Comparison of ENCODE assay signal across 12 mouse cellular contexts in genomic region chr6:137410510-137410909, GRCm38 (mm10).
A peak's percentile ranks its signal among the peaks of the same experiment; 100 is the strongest.
DNase-seq lines count a peak whose midpoint lies in the region; ATAC-seq and TF ChIP-seq lines count a peak whose summit lies in the region.
"Had no signal": no experiment of that assay in that cellular context is flagged by ENCODE, and none has a peak within 500 bp of the region (broad histone marks: within the 10 kb centered on the region; RNA-seq: fewer than 3 reads in every experiment).

No protein-coding gene starts in this region.

- H3K27ac ChIP-seq in heart, adult 2 months, result no peak overlapping the region
- peak overlapping the region; percentile 80 for H3K27ac ChIP-seq in heart, embryonic 13.5 days (replicated peaks)
- H3K27ac ChIP-seq in olfactory bulb, adult 2 months (ENCODE audit: insufficient read depth, low read depth, low read length), result 0 out of 2 replicates have a peak overlapping the region, but pooled peaks have one; percentile 39
- no peak overlapping the region for H3K27ac ChIP-seq in kidney, embryonic 15.5 days

- no peaks in the 10 kb centered on the region for H3K36me3 ChIP-seq in heart, adult 2 months (ENCODE audit: control insufficient read depth, insufficient read depth, low read length)
- H3K36me3 ChIP-seq in heart, embryonic 13.5 days, result no peaks in the 10 kb centered on the region
- no peaks in the 10 kb centered on the region for H3K36me3 ChIP-seq in kidney, embryonic 15.5 days

- intact Hi-C loops in heart, adult 2 months (cut with DNase I), result no loop called here
- intact Hi-C loops in heart, postnatal 36 days (cut with DNase I), result no loop called here

- no peak for TF ChIP-seq CTCF in heart, adult 2 months (IDR thresholded peaks at IDR 0.05)
- no peak for TF ChIP-seq CTCF in lung, adult 2 months (IDR thresholded peaks at IDR 0.05; ENCODE audit: insufficient read depth, low read length)
- TF ChIP-seq CTCF in olfactory bulb, adult 2 months (IDR thresholded peaks at IDR 0.05; ENCODE audit: insufficient read depth, low read depth, low read length), result no peak

- no peak for ATAC-seq in heart, embryonic 13.5 days (ENCODE audit: extremely low read depth, insufficient number of reproducible peaks, low FRiP score, low TSS enrichment)
- ATAC-seq in inflammation-experienced regulatory T-cells, adult 6 months, result no peak
- no peak for ATAC-seq in kidney, embryonic 15.5 days (replicated peaks; ENCODE audit: low FRiP score)
- ATAC-seq: intestine, embryonic 16.5 days had no signal

- peak overlapping the region; percentile 52 for H3K4me2 ChIP-seq in heart, embryonic 13.5 days
- H3K4me2 ChIP-seq in kidney, embryonic 15.5 days, result no peak overlapping the region

- no peak overlapping the region for H3K4me3 ChIP-seq in heart, adult 2 months
- H3K4me3 ChIP-seq in lung, adult 2 months (replicated peaks; ENCODE audit: extremely low read depth, low read depth, low read length), result no peak overlapping the region
- peak overlapping the region; percentile 12; the same call in 1 of the 2 replicates for H3K4me3 ChIP-seq in heart, embryonic 13.5 days
- no peak overlapping the region for H3K4me3 ChIP-seq in olfactory bulb, adult 2 months (ENCODE audit: insufficient read depth, low read depth, low read length)
- no peak overlapping the region for H3K4me3 ChIP-seq in kidney, embryonic 15.5 days (replicated peaks)
- H3K4me3 ChIP-seq: megakaryocyte, embryonic 14.5 days had no signal

- H3K79me2 ChIP-seq in heart, adult 2 months (replicated peaks; ENCODE audit: control insufficient read depth, insufficient read depth, low read length), result no peaks in the 10 kb centered on the region

- no peaks in the 10 kb centered on the region; the same call in 1 of the 2 replicates for H3K4me1 ChIP-seq in heart, adult 2 months (ENCODE audit: control insufficient read depth, insufficient read depth, low read length)
- H3K4me1 ChIP-seq in lung, adult 2 months (ENCODE audit: control insufficient read depth, insufficient read depth, low read length), result no peaks in the 10 kb centered on the region
- peaks cover 23% of the 10 kb centered on the region for H3K4me1 ChIP-seq in heart, embryonic 13.5 days
- H3K4me1 ChIP-seq in olfactory bulb, adult 2 months (ENCODE audit: control insufficient read depth, insufficient read depth, low read length), result peaks cover 5% of the 10 kb centered on the region
- H3K4me1 ChIP-seq in kidney, embryonic 15.5 days, result no peaks in the 10 kb centered on the region
- H3K4me1 ChIP-seq: megakaryocyte, embryonic 14.5 days had no signal

- peak in 1 of 2 experiments; percentile 25 for DNase-seq in heart, adult 2 months
- DNase-seq in heart, postnatal 36 days, result no peak
- peak; percentile 25 for DNase-seq in lung, postnatal 36 days
- no peak for DNase-seq in lung, adult 2 months
- DNase-seq: cerebellum, adult 11 months; gastrocnemius, postnatal 14 days had no signal

- 47% methylated on average over 3 of the region's 3 CpGs for WGBS in heart, adult 2 months
- WGBS in lung, adult 2 months, result 58% methylated on average over 3 of the region's 3 CpGs
- WGBS in heart, embryonic 13.5 days, result 33% methylated on average over 3 of the region's 3 CpGs
- WGBS in olfactory bulb, adult 2 months, result 43% methylated on average over 3 of the region's 3 CpGs
- 73% methylated on average over 3 of the region's 3 CpGs for WGBS in kidney, embryonic 15.5 days

- peak; percentile 13; the same call in 1 of the 2 replicates for TF ChIP-seq POLR2A in heart, adult 2 months (IDR thresholded peaks at IDR 0.05; ENCODE audit: insufficient read depth, low read depth, low read length)
- no peak for TF ChIP-seq POLR2A in lung, adult 2 months (IDR thresholded peaks at IDR 0.05; ENCODE audit: borderline replicate concordance, extremely low read depth, low read depth, low read length)
- no peak for TF ChIP-seq POLR2A in olfactory bulb, adult 2 months (IDR thresholded peaks at IDR 0.05; ENCODE audit: insufficient read depth, low read depth, low read length)

- no peak for TF ChIP-seq EP300 in heart, adult 2 months (IDR thresholded peaks at IDR 0.05; ENCODE audit: insufficient read depth, low read depth, low read length)

- no peaks in the 10 kb centered on the region for H3K27me3 ChIP-seq in heart, adult 2 months (ENCODE audit: control insufficient read depth, insufficient read depth, low read length)
- H3K27me3 ChIP-seq in heart, embryonic 13.5 days (replicated peaks), result no peaks in the 10 kb centered on the region
- no peaks in the 10 kb centered on the region for H3K27me3 ChIP-seq in kidney, embryonic 15.5 days
- H3K27me3 ChIP-seq: megakaryocyte, embryonic 14.5 days had no signal

- H3K9me3 ChIP-seq in heart, embryonic 13.5 days, result no peaks in the 10 kb centered on the region
- H3K9me3 ChIP-seq in kidney, embryonic 15.5 days (replicated peaks), result no peaks in the 10 kb centered on the region

- no peak overlapping the region for H3K9ac ChIP-seq in heart, adult 2 months (ENCODE audit: low read depth, low read length)
- peak overlapping the region; percentile 50; the same call in 1 of the 2 replicates for H3K9ac ChIP-seq in heart, embryonic 13.5 days
- H3K9ac ChIP-seq in kidney, embryonic 15.5 days, result no peak overlapping the region

Comparison
In these comparisons a context has a peak if more than half of its experiments do, and no peak if none do; other contexts are left out.
1. H3K27ac ChIP-seq: peak in heart, embryonic 13.5 days (single experiment) and olfactory bulb, adult 2 months (single experiment); none in heart, adult 2 months (single experiment) and kidney, embryonic 15.5 days (single experiment).